Mouse (Mus musculus) hindbrain, embryonic 14.5 days (tissue): Measurements from ENCODE around the gene Pex6. TPM values are rescaled to one million over a fixed set of nuclear protein-coding genes. Genes with fewer than 3 reads are reported as not detected.
A peak's percentile ranks its signal among the peaks of the same experiment; 100 is the strongest.

Source experiments
- ATAC-seq: fragments of 200-750 bp; cut with Nextera tagmentation; 2 replicates; pipeline ENCODE4 v1.8.0; 2017; ENCODE audit warnings: moderate number of reproducible peaks, mild to moderate bottlenecking, moderate TSS enrichment, moderate library complexity; ENCODE audit not compliant: low FRiP score
- DNase-seq: peaks from one replicate; pipeline ENCODE4 v3.0.0-alpha.2; 2015; ENCODE audit warnings: low spot score
- H3K27ac ChIP-seq: fragments of 300-500 bp; sonication (generic); 2 replicates; pipeline ENCODE4 v1.5.1; 2014; ENCODE audit warnings: mild to moderate bottlenecking, moderate library complexity
- H3K27me3 ChIP-seq: fragments of 300-500 bp; sonication (generic); 2 replicates; pipeline ENCODE4 v1.6.1; 2014; ENCODE audit warnings: mild to moderate bottlenecking, low read length, mixed read lengths; ENCODE audit not compliant: control insufficient read depth, insufficient read depth
- H3K36me3 ChIP-seq: fragments of 300-500 bp; sonication (generic); replicated peaks from 2 replicates; pipeline ENCODE4 v1.6.1; 2014; ENCODE audit not compliant: control insufficient read depth, insufficient read depth
- H3K4me1 ChIP-seq: fragments of 300-500 bp; sonication (generic); replicated peaks from 2 replicates; pipeline ENCODE4 v1.6.1; 2014; ENCODE audit warnings: antibody characterized with exemption, low read length, mixed read lengths; ENCODE audit not compliant: control insufficient read depth, insufficient read depth
- H3K4me2 ChIP-seq: fragments of 300-500 bp; sonication (generic); replicated peaks from 2 replicates; pipeline ENCODE4 v1.6.1; 2014; ENCODE audit warnings: mild to moderate bottlenecking, moderate library complexity
- H3K4me3 ChIP-seq: fragments of 300-500 bp; sonication (generic); replicated peaks from 2 replicates; pipeline ENCODE4 v1.5.1; 2014; ENCODE audit warnings: mild to moderate bottlenecking, low read length
- H3K9ac ChIP-seq: fragments of 300-500 bp; sonication (generic); 2 replicates; pipeline ENCODE4 v1.6.1; 2014
- H3K9me3 ChIP-seq: fragments of 300-500 bp; sonication (generic); 2 replicates; pipeline ENCODE4 v1.6.1; 2016; ENCODE audit warnings: low read length; ENCODE audit not compliant: control insufficient read depth
- WGBS: fragments of 180-500 bp; shearing (Covaris S2); extraction: QIAGEN DNeasy Blood & Tissue Kit; methylation state at CpG from one replicate; pipeline ENCODE4 v1.1.7; 2014; 5-methylcytosine and 5-hydroxymethylcytosine counted together
- polyA plus RNA-seq: library from polyadenylated mRNA; unstranded; fragments of >200 nt; fragmentation: Nextera tagmentation; extraction: Ambion mirVana; gene quantifications from 2 replicates; pipeline ENCODE4 v1.2.1, GENCODE M21; 2014

Gene Pex6
- polyA plus RNA-seq, 1 experiment from 2014 or later: 24.4 TPM

DNA sequence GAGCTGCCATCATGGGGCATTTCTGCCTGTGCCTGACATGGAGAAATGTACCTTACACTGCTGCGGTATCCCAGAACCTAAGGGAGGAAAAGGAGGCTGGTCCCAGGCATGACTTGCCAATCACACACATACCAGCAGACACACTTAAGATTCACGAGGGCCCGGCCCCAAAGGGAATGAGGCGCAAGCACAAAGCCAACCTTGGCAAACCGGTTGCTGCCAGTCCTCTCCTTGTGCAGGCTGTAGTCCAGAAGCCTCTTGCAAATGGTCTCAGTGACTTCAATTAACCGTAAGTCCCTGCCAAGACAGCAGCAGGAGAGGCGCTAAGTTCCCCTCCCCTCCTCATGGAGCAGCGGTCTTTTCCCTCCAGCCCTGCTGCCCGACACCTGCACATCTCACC is 31.7 kb downstream of the Pex6 start:
- no peaks in the 10 kb centered on the region for H3K27me3 ChIP-seq
- H3K4me1 ChIP-seq: no peaks in the 10 kb centered on the region
- ATAC-seq (no peak), DNase-seq (no peak)
- H3K4me3 ChIP-seq: no peak overlapping the region
- no peak overlapping the region for H3K27ac ChIP-seq
- 92% methylated on average over 9 of the region's 9 CpGs for WGBS
- H3K4me2 ChIP-seq: no peak overlapping the region
- no peaks in the 10 kb centered on the region for H3K9me3 ChIP-seq
- H3K9ac ChIP-seq: no peak overlapping the region
- H3K36me3 ChIP-seq: peaks cover 49% of the 10 kb centered on the region

DNA sequence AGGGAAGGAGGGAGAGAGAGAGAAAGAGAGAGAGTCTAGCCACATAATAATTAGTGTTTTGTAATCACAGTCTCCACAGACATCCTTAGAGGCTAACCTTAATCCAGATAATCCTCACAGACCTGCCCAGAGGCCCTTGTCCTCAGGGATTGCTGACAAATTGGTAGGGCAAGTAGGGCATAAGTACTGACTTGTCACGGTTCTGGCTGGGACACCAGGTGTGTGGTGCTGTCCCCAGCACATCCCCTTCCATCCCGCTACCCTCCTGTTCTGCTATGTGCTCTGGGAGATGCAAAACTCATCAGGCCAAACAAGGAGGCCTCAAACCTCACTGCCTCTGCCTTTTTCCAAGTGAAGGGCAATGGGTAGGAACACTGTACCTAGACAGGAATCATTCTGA is 34.2 kb downstream of the Pex6 start:
- no peak overlapping the region for H3K4me2 ChIP-seq
- no peak overlapping the region for H3K4me3 ChIP-seq
- no peaks in the 10 kb centered on the region for H3K27me3 ChIP-seq
- no peaks in the 10 kb centered on the region for H3K9me3 ChIP-seq
- H3K9ac ChIP-seq: no peak overlapping the region
- 93% methylated on average over 2 of the region's 2 CpGs for WGBS
- DNase-seq (no peak), ATAC-seq (no peak)
- peaks cover 49% of the 10 kb centered on the region for H3K36me3 ChIP-seq
- peaks cover 1% of the 10 kb centered on the region; the same call in 1 of the 2 replicates for H3K4me1 ChIP-seq
- H3K27ac ChIP-seq: no peak overlapping the region

DNA sequence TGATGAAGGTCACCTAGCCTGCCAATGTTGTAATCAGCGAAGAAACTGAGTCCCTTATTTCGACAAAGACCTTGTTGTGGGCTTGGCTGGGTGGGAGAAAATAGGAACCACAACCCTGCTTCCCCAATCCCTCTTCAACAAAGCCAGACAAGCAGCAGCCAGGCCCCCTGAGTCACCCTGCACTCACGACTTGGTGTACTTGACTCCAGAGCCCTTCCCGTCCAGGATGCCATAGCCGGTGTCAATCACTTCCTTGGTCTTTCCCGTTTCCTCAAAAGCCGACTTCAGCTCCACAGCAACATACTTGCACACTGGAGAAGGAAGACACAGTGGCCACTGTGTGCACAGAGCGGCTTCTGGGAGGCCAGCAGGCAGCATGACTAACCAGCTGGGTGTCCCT is 36.0 kb downstream of the Pex6 start:
- Histone ChIP-seq H3K36me3 (peaks cover 44% of the 10 kb centered on the region), H3K27ac (no peak overlapping the region), H3K27me3 (no peaks in the 10 kb centered on the region), H3K9ac (no peak overlapping the region), H3K9me3 (no peaks in the 10 kb centered on the region), H3K4me1 (peaks cover 11% of the 10 kb centered on the region), H3K4me2 (no peak overlapping the region), H3K4me3 (no peak overlapping the region)
- DNase-seq (no peak), ATAC-seq (no peak)
- WGBS: 84% methylated on average over 8 of the region's 8 CpGs

DNA sequence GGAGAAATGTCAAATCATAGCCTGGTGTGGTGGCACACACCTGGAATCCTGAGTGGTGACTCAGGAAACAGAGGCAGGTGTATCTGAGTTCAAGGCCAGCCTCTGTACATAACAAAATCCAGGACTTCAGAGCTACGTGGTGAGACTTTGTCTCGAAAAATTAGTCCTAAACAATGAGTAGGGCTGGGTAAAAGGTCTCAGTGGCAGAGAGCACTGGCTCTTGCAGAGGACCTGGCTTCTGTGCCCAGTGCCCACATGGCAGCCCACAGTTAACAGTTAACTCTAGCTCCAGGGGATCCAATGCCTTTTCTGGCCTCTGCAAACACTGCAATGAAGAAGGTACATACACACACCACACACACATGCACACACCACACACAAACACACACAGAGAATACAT is 36.5 kb downstream of the Pex6 start:
- no peaks in the 10 kb centered on the region for H3K27me3 ChIP-seq
- no peak overlapping the region for H3K4me2 ChIP-seq
- no peak overlapping the region for H3K9ac ChIP-seq
- no peaks in the 10 kb centered on the region for H3K9me3 ChIP-seq
- no peak for ATAC-seq
- peaks cover 16% of the 10 kb centered on the region for H3K4me1 ChIP-seq
- H3K27ac ChIP-seq: no peak overlapping the region
- 94% methylated on average over 2 of the region's 2 CpGs for WGBS
- peaks cover 39% of the 10 kb centered on the region for H3K36me3 ChIP-seq
- no peak overlapping the region for H3K4me3 ChIP-seq
- DNase-seq: no peak

DNA sequence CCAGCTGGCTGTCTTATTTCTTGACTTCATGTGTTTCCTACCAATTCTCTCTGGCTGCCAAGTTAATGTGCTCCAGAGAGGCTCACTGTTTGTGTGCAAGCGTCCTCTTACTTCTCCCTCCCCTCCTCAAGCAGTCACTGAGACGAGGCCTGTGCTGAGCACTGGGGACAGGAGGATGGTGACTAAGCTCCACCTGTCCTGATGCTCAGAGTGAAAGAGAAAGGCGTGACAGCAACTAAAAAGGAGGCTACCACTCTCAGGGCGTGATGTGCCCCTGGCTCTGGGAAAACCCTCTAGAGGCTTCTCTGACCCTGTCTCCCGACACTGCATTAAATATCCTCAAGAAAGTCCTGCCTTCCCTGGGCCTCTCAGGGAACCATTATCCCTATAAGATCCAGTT is 38.0 kb downstream of the Pex6 start:
- Histone ChIP-seq H3K4me1 (peaks cover 17% of the 10 kb centered on the region), H3K27ac (no peak overlapping the region), H3K9ac (no peak overlapping the region), H3K4me3 (no peak overlapping the region), H3K4me2 (no peak overlapping the region), H3K9me3 (no peaks in the 10 kb centered on the region), H3K36me3 (peaks cover 30% of the 10 kb centered on the region; the same call in 1 of the 2 replicates), H3K27me3 (no peaks in the 10 kb centered on the region)
- DNase-seq: no peak
- ATAC-seq: no peak
- WGBS: 85% methylated on average over 5 of the region's 5 CpGs

DNA sequence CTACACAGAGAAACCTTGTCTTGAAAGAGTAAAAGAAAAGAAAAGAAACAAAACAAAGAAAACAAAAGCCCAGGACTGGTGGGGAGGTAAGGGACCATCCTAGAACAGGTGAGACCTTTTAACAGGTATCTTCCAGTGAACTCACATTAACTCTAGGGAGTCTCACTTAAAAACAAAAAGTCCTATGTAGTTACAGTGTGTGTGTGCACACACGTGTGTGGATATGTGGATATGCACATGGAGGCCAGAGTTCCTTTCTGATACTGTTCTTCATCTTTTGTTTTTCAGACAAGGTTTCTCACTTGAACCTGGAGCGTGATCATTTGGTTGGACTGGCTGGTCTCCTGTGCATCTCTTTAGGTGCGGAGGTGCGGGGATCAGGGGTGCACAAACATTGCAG is 39.3 kb downstream of the Pex6 start:
- Histone ChIP-seq H3K4me3 (peak overlapping the region; percentile 62), H3K27ac (0 out of 2 replicates have a peak overlapping the region, but pooled peaks have one; percentile 81), H3K4me2 (peak overlapping the region; percentile 75), H3K9me3 (no peaks in the 10 kb centered on the region), H3K27me3 (no peaks in the 10 kb centered on the region), H3K9ac (peak overlapping the region; percentile 74), H3K36me3 (0 out of 2 replicates have a peak, but pooled peaks cover 20% of the 10 kb centered on the region), H3K4me1 (peaks cover 17% of the 10 kb centered on the region)
- DNase-seq (no peak), ATAC-seq (no peak)
- 88% methylated on average over 4 of the region's 4 CpGs for WGBS

DNA sequence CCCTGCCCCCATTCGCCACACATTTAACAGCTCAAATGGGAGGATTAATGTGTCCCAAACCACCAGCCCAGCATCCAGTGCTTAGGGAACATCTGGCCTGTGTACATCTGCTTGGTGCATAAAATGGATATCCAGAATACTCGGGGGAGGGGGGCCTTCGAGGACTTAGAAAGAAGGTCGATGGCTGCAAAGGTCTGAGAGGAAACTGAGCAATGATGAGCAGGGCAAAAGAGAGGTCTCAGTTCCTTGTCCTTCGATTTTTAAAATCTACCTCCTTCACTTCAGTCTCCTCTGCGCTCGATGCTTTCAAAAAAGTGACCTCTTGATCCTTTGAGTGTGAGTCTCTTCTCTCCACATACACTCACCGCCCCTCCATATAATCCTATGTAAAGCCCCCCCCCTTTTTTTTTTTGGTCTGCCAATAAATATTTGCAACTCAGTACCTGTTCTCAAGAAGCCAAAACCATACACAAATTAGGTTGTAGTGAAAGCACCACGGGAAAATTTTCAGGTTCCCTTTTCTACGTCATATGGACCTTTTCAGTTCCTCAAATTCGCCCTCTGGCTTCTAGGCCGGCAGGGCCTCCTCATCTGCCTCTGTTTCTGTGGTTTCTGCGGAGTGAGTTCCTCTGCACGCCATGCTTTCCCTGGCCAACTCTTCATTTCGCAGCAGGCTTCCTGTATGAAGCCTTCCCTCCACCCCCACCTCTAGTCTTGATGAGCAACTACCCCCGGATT is 40.0 kb downstream of the Pex6 start:
- Histone ChIP-seq H3K27ac (peak overlapping the region; percentile 81), H3K4me3 (peak overlapping the region; percentile 62), H3K9ac (peak overlapping the region; percentile 74), H3K4me1 (peaks cover 17% of the 10 kb centered on the region), H3K27me3 (no peaks in the 10 kb centered on the region), H3K4me2 (peak overlapping the region; percentile 75), H3K36me3 (0 out of 2 replicates have a peak, but pooled peaks cover 14% of the 10 kb centered on the region), H3K9me3 (no peaks in the 10 kb centered on the region)
- 27% methylated on average over 16 of the region's 16 CpGs for WGBS
- no peak for DNase-seq
- no peak; the same call in 1 of the 2 replicates for ATAC-seq

DNA sequence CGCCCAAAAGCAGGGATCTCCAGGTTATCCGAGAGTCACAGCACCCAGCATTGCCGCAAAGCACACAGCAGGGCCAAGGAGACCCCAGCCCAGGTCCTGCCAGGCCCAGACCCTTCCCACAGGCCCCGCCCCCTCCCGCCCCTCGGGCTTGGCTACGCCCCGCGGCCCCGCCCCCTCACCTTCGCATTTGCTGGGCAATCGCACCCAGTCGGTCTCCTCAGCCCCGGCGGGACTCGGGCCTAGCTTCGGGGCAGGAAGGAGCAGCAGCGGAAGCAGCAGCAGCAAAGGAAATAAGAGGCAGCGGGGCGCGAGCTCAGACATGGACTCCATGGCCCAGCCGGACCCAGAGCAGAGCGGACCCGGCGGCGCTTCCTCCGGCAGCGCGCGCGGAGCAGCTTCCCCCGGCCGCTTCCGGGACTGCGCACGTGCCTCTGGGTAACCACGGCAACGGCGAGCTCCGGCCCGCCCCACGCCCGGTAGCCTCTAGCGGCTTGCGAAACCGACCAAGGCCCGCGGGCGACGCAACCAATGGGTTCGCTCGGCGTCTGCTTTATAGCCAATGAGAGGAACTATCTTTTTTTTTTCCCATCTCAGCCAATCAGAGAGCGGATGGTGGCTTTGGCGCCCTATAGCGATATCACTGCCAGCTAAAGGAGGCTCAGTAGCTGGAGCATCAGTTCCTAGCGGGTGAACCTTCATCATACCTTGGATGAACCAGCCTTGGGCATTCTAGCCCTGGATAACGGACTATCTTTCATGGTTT is 40.7 kb downstream of the Pex6 start, which contains the start of gene Cnpy3:
TSS of gene Cnpy3 (minus strand) at position 421 of the 763 bp plus-strand sequence.
- WGBS: 0% methylated on average over 48 of the region's 58 CpGs
- Histone ChIP-seq H3K27me3 (no peaks in the 10 kb centered on the region), H3K27ac (peak within 1 kb of the TSS; percentile 81), H3K4me1 (peaks cover 17% of the 10 kb centered on the region), H3K9me3 (no peaks in the 10 kb centered on the region), H3K36me3 (0 out of 2 replicates have a peak, but pooled peaks cover 6% of the 10 kb centered on the region), H3K4me3 (peak within 1 kb of the TSS; percentile 62), H3K9ac (peak within 1 kb of the TSS; percentile 74), H3K4me2 (peak within 1 kb of the TSS; percentile 75)
- ATAC-seq (peak; percentile 99), DNase-seq (peak; percentile 97)

DNA sequence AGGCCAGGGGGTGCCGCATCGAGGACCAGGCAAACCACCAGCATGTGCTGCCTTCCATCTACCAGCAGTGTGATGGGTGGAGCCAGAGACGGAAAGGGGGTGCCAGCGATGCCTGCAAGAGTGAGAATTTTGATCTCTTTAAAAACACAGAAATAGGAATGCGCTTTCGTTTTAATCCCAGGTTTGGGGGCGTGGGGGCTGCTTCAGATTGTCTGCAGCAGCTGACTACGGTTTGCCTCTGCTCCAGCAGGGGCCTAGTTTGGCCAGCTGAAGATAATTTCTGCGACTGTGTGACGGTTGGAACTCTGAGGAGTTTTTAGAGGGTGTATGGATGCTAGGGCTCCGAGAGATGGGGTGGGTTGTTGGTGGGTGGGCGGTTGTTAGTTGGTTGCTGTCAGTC is 47.5 kb downstream of the Pex6 start:
- no peak overlapping the region for H3K27ac ChIP-seq
- H3K9me3 ChIP-seq: no peaks in the 10 kb centered on the region
- no peak overlapping the region for H3K4me3 ChIP-seq
- ATAC-seq (no peak), DNase-seq (no peak)
- no peaks in the 10 kb centered on the region for H3K4me1 ChIP-seq
- H3K4me2 ChIP-seq: no peak overlapping the region
- H3K9ac ChIP-seq: no peak overlapping the region
- 83% methylated on average over 12 of the region's 12 CpGs for WGBS
- no peaks in the 10 kb centered on the region for H3K27me3 ChIP-seq
- H3K36me3 ChIP-seq: no peaks in the 10 kb centered on the region
